Mouse (Mus musculus): Measurements from ENCODE around the gene Gm9747. TPM values are rescaled to one million over a fixed set of nuclear protein-coding genes. Genes with fewer than 3 reads are reported as not detected.

The Gm9747 gene
- polyA plus RNA-seq, 1 experiment: not detected

DNA sequence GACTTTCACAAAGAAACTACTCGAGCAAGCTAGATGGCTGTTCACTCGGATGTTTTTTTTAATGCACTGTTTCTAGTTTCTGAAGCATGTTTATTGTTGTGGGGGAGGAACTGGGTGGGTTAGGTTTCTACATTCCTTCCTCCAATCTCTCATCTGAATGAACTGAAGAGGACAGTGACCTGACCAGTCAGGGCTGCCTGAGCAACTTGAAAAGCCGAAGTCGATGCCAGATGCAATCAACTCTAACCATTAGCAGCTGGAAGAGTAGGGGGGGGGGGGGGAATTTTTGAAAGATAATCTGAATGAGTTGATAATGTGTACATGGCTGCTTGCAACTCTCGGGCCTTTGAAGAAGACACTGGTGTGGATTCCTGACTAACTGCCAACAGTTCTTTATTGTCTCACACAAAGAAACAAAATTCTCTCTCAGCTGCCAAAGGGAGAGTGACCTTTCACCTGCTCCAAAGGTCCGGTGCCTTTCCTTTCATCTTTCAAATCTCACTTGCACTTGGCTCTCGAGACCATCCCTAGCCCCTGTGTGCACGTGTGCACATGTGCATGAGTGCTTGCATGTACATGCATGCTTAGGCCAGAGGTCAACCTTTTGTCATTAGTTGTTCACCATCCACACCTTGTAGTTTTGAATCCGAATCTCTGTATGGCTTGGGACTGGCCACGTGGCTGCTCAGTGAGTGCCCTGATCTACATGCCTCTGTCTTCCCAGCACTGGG lies 14.5 kb downstream of the Gm9747 start:
- WGBS: 39% methylated on average over 10 of the region's 10 CpGs
- DNase-seq (ENCODE audit: low read depth, low spot score): no peak

DNA sequence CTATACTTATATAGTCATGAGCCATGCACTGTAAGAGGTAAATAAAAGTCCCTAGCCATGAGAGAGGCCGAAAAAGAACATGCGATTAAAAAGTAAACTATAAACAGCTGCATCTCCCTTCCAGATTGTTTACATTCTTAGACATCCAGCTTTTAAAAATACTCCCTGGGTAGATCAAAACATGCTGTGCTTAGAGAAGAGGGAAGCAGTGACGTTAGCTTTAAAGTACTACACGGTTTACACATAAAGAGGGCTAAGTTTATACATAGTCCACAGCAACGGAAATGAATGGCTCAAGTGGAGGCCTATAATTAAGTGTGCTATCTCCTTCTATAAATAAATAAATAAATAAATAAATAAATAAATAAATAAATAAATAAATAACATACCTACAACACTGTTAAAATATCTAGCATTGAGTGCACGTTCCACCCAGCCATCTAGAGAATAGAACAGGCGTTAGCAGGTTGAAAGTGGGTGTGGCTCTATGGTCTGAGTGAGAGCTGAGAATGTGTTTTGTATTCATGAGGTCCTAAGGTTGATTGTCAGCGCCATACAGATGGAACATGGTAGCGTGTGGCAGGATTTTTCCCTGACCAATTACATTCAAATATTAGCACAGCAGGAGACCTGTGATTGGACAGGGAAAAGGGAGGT lies 21.0 kb downstream of the Gm9747 start:
- DNase-seq (ENCODE audit: low read depth, low spot score): no peak
- 73% methylated on average over 9 of the region's 9 CpGs for WGBS

DNA sequence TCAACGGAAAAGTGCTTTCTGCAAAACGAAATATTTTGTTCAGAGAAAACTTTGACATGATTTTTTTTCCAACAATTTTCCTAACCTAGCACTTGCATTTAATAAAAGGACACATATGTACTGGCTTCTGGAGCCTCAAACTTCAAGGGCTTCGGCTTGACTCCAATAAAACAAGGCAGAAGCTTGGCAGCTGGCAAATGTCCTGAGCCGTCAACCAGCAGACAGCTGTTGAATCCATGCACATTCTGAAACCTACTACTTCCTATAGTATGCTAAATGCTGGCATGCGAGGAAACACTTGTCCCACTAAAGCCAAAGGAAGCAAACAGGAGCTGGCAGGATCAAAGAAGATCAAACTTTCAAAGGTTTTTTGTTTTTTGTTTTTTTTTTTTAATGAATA lies 24.5 kb downstream of the Gm9747 start:
- 46% methylated on average over 5 of the region's 5 CpGs for WGBS
- DNase-seq (ENCODE audit: low read depth, low spot score): no peak

DNA sequence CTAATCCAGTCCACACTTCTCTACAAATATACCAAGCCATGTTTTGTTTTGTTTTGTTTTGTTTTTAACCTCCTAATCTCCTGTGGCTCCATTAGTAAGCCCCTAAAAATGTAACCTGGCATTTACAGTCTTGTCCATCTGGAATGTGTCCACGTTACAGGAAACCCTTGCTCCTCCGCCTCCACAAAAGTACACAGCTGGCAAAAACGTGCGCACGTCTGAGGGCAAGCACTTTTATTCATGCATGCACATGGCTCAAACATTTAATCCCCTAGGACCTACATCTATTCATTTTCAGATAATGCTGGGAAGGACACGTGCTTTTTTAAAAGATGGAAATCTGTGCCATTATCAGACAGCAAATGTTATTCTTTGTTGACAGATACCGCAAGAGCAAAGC lies 25.4 kb downstream of the Gm9747 start:
- DNase-seq (ENCODE audit: low read depth, low spot score): no peak
- WGBS: 47% methylated on average over 7 of the region's 7 CpGs

DNA sequence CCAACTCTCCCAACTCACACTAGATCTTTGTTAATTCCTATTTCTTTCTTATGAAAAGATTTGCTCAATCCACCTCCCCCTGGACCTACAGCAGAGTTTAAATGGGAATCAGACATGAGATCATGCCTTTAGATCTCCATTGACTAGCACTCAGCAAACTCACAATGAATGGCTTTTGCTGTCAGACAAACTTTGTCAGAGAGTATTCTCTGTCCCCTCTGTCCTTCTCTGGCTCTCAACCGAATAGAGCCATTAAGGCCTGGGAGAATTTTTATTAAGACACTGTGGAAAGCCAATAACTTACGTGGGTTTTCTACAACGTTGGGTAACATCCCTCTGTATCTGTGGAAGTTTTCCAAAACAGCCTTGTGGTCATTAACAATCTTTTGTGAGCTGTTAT lies 27.1 kb downstream of the Gm9747 start:
- 63% methylated on average over 3 of the region's 3 CpGs for WGBS
- no peak for DNase-seq (ENCODE audit: low read depth, low spot score)

DNA sequence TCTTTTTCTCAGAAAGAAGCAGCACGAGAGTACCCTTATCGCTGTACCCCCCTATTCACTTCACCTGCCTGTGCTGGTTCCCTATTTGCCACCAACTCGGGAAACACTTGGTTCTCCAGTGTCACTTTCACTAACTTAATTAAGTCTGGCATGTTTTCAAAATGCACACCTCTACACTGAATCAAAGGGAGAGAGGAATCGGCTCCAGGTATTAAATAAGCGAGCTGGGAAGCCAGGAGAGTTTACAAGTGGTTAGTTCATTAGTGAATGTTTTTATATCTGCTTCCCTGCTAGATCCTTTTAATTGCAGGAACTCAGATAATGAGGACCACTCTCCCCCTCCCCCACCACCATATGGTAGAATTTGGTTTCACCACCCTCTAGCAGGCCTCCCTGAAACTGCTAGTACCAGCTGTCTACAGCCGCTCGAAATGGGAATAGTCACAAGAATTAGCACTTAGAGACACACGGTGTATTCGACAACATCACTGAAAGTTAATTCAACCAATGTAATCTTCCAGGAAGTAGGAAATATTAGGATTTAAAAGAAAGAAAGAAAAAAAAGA lies 28.2 kb downstream of the Gm9747 start:
- 70% methylated on average over 9 of the region's 9 CpGs for WGBS
- no peak for DNase-seq (ENCODE audit: low read depth, low spot score)

DNA sequence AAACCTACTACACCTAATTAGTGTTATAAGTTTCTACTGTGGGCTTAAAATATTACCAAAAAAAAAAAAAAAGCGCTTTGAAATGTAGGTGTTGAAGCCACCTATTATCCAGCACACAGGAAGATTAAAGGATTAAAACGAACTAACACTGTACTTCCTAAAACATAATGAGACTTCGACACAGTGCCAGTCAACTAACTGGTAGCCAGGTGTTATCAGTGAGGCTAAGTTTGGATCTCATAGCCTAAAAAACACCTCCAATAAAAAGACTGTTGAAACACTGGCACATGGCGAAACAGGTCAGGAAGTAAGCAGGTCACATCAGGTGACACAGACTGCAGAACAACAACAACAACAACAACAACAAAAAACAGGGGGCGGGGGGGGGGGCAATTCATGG lies 28.7 kb downstream of the Gm9747 start:
- DNase-seq (ENCODE audit: low read depth, low spot score): no peak
- WGBS: 81% methylated on average over 5 of the region's 5 CpGs

DNA sequence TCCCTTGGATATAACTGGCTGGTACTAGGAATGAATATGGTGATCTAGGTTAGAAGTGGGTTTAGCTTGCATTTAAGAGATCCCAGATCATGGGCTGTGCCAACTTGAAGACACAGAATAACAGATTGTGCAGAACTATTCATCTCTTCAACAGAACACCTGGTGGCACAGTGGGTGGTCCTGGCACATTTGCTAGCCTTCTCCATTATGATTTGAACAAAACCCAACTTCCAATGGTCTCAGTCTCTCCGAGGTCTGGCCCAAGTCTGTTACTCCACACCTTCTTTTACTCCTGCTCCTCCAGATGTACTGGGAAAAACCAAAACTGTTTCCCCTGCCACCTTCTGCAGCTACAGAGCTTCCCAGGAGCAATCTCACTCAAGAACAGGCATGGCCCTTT lies 29.4 kb downstream of the Gm9747 start:
- 79% methylated on average over 1 of the region's 1 CpGs for WGBS
- DNase-seq (ENCODE audit: low read depth, low spot score): no peak

DNA sequence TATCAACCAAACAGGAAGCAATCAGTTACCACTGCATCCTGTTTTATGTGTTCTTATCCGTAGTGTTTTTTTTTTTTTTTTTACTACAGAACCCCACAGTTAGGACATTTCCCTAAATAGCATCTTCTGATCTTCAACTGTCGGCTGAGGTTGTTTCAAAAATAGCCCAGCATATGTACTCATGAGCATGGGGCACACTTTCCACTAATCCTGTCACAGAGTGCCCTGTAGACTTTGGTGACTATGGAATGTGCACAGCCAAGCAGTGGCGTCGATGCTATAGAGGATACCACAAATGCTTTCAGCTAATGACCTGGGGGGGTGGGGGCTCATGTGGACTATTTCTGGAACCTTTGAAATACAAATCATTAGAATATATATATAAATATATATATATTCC lies 34.6 kb downstream of the Gm9747 start:
- DNase-seq (ENCODE audit: low read depth, low spot score): no peak
- WGBS: 71% methylated on average over 4 of the region's 4 CpGs

DNA sequence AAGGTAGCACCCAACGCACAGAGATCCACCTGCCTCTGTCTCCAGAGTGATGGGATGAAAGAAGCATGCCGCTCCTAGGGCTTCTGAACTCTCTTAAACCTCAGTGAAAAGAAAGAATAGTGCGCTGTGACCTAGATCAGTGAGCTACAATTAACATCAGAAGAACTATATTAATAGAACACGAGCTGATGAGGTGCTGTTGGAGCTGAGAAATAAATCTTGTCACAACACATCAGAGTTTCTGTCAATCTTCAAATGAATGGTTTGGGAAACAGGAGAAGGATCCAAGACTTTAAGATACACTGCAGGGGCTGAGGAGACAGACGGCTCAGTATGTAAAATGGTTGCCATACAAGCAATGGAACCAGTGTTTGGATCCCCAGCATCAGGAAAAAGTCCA lies 39.3 kb downstream of the Gm9747 start:
- no peak for DNase-seq (ENCODE audit: low read depth, low spot score)
- WGBS: 94% methylated on average over 5 of the region's 5 CpGs

DNA sequence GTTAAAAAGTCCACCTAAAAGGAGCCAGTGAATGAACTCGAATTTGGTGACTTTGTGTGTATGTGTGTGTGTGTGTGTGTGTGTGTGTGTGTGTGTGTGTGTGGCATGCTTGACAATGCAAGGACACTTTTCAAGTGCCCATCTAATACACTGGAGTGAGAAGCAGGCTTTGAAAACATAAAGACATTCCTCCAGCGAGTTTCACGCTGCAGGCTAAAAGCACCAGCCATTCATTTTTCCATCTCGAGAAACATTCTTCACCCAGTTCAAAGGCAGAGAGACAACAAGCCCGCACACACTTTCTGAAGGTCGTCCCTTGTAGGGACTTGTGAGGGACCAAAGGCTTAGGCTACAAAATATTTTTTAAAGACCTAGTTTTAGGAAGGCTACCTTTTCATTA lies 40.6 kb downstream of the Gm9747 start:
- no peak for DNase-seq (ENCODE audit: low read depth, low spot score)

DNA sequence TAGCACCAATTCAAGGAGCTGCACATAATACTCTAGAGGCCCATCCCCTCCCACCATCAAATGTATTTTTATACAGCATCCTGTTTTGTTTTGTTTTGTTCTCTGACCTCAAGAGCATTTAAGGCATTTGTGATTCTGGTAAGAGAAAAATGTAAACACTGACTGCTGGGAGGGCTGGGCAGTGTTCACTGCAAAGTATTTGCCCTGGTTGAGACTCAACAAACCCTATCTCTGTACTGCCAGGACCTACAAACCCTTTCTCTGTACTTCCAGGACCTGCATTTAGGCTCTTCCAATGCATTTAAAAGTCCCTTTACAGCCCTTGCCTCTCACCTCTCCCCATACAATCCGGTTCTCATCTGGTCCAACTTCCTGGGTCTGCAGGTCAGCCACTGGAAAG lies 41.4 kb downstream of the Gm9747 start:
- no peak for DNase-seq (ENCODE audit: low read depth, low spot score)
- WGBS: 8% methylated on average over 1 of the region's 1 CpGs

More for the DNA sequence above, 40.6 kb downstream of the Gm9747 start:
- 53% methylated on average over 6 of the region's 6 CpGs for WGBS

DNA sequence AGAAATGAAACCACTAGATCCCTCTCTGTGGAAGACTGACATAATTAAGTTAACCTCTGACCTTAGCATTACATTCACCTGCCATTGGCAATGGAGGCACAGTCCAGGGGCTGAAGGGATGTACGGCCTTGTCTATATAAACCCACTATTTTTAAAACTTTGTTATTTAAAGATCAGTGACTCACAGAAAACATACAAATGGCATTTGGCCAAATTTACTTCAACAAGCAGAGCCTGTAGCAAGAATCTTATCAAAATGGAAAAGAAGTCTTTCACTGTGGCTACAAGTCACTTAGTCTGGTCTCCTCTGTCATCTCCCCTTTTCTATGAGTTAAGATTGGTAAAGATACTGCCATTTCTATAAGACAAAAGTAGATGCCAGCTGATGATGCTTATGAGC lies 46.9 kb downstream of the Gm9747 start:
- DNase-seq (ENCODE audit: low read depth, low spot score): no peak
- WGBS: 46% methylated on average over 1 of the region's 1 CpGs

DNA sequence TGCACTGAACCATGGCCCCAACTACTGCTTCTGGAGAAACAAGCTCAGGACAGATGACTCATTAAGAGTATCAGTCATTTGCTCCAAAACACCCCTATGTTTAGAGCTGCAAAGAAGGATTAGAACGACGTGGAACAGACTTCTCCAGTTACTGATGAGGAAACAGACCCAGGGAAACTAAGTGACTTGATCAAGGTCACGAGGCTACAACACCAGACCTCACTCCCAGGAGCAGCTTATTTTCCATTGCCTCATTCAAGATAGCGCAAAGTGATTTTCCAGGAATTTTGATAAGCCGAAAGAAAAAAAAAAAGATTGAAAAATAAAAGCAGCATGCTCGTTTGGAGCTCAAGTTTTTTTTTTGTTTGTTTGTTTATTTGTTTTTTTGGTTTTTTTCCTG lies 48.9 kb downstream of the Gm9747 start:
- WGBS: 75% methylated on average over 6 of the region's 6 CpGs
- DNase-seq (ENCODE audit: low read depth, low spot score): no peak

DNA sequence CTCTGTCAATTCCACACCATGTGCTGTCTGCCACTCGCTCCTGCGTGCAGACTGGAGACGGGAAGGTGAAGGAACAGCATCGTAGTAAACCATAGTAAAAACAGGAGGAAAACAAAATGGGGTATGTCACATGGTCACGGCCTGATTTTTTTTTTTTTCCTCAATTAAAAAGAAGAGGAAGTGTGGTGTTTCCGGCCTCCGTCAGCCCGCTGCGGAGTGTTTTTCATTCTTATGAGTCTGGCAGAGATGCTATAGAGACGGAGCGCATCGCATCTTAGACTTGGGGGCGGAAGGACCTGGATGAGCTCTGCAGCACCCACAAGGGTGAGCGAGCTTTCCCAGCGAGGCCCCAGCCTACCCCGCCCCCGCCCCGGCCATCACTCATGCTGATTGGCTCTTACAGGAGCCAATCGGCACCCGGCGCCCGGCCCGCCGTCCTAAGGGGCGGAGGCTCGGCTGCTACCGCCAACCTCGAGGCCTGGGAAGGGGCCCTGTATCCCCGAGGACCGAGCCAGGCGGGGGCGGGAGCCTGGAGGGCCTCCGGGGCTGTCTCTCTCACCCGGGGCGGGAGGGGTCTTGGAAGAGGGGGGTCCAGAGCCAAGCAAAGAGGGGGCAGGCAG lies 50.2 kb downstream of the Gm9747 start:
- 3% methylated on average over 35 of the region's 35 CpGs for WGBS
- DNase-seq (ENCODE audit: low read depth, low spot score): peak; percentile 55

DNA sequence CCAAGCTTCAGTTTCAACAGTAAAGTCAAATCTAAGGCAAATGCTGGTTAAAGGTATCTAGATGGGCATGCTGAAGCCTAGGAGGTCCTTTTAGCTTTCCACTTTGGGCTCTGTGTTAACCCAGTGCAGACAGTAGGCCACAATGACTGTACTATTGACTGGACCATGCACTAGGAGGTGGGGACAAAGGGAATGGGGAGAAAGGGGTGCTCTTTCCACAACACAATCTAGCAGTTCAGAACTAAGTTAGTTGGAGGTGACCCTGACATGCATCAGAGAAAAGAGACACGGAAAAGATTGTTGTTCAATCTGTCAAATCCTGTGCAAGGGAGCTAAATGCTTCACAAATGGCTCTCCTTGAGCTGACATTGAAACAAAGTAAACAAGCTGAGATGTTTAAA lies 51.0 kb downstream of the Gm9747 start:
- WGBS: 68% methylated on average over 1 of the region's 1 CpGs
- DNase-seq (ENCODE audit: low read depth, low spot score): no peak

DNA sequence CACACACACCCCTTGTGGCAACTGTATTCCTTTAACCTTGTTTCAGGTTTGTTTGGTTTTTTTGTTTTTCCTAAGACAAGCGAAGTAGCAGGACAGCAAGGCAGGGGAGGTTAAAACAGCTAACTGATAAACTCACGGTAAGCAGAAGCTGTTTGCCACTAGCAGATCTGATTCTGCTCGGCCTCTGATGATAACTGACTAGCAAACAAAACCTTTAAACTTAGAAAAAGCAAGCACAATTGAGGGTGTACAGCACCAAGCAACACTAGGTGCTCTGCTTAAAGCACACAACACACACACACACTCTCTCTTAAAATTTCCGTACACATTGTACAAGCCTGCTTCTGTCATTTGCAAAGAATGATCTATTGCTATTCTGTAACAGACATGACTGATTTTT lies 51.5 kb downstream of the Gm9747 start:
- 48% methylated on average over 4 of the region's 4 CpGs for WGBS
- no peak for DNase-seq (ENCODE audit: low read depth, low spot score)

All from large intestine, adult 2 months (tissue).